Mouse (Mus musculus): ENCODE data around the gene Gm20388.
A peak's percentile ranks its signal among the peaks of the same experiment; 100 is the strongest.

The Gm20388 gene

DNA sequence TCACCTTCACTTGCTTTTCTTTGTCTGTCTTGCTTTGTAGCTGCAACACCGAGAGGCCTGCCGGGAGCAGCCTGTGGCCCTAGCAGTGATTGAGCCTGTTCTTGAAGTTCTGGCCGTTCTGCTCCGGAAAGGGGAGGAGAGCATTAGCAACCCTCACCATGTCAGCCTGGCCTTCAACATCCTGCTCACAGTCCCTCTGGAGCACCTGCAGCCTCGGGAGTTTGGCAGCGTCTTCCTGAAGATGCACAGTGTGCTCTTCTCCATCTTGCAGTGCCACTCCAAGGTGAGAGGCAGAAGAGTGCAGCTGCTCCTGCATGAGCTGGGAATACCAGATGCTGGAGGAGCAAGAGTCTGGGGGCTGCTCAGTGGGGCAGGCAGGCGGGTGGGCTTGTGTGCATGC lies 4127.5 kb downstream of the Gm20388 start:
- DNase-seq (ENCODE audit: low read depth, low spot score) = no peak

DNA sequence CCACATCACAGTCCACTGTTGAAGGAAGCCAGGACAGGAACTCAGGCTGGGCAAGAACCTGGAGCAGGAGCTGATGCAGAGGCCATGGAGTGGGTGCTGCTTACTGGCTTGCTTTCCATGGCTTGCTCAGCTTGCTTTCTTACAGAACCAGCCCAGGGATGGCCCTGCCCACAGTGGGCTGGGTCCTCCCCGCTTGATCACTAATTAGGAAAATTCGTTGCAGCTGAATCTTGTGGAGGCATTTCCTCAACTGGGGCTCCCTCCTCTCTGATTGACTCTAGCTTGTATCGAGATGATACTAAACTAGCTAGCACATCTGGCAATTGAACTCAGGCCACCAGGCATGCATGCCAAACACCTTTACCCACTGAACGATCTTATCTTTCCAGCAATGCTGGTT lies 4128.7 kb downstream of the Gm20388 start:
- no peak for DNase-seq (ENCODE audit: low read depth, low spot score)

DNA sequence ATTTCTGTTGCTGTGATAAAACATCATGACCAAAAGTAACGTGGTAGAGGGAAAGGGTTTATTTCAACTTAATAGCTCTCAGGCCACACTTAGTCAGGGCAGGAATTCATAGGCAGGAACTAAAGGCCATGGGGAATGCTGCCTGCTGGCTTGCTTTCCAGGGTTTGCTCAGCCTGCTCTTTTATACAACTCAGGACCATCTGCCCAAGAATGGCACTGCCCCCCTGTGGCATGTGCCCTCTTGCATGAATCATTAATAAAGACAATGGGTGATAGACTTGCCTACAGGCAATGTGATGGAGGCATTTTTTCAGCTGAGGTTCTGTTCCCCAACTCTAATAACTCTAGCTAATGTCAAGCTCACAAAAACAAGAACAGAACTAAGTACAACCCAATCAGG lies 4131.6 kb downstream of the Gm20388 start:
- DNase-seq (ENCODE audit: low read depth, low spot score) = no peak

DNA sequence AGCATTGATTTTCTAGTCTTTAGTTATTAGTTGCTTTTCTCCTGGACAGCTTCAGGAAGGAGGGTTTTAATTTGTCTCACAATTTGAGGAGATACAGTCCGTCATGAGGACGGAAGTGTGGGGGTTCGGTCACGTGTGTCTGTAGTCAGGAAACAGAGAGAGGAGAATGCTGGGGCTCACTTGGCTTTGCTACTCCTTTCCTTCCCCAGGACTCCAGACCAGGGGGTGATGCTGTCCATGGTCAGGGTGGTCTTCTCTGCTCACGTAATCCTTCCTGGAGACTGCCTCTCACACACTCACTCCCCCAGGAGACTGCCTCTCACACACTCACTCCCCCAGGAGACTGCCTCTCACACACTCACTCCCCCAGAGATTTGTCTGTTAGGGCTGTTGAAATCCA lies 4133.8 kb downstream of the Gm20388 start:
- DNase-seq (ENCODE audit: low read depth, low spot score) = no peak

DNA sequence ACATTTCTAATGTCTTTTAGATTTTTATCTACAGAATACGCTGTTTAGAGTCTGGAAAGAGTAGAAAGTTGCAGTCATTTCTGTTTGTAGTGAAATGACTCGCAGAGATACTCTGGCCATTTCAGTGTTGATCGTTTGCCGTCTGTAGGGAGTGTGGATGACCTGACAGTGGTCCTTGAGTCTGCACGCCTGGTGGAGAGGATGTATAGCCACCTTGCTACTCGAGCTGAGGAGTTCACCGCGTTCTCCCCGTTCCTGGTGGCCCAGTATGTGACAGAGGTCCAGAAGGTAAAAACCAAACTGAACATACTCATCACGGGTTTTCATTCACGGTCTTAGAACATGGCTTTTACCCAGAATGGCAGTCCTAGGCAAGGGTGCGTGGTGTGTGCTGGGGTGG lies 4134.3 kb downstream of the Gm20388 start:
- DNase-seq (ENCODE audit: low read depth, low spot score) = no peak

DNA sequence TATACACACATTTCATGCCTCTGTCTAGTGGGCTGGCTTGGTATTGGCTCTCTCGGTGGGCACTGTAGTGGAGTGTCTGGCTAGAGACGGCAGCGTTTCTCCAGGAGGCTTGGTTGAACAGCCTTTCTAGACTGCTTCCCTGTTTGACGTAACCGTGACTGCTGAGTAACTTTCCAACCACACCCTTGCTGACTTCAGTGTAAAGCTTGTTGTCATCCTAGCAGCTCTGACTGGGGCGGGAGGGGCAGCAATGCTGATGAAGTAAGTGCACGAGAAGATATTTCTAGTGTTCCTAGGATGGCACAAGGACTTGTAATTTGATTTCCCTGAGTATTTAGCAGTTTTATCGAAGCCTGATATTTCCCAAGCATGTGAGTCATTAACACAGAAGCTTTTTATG lies 4135.2 kb downstream of the Gm20388 start:
- DNase-seq (ENCODE audit: low read depth, low spot score) = no peak

DNA sequence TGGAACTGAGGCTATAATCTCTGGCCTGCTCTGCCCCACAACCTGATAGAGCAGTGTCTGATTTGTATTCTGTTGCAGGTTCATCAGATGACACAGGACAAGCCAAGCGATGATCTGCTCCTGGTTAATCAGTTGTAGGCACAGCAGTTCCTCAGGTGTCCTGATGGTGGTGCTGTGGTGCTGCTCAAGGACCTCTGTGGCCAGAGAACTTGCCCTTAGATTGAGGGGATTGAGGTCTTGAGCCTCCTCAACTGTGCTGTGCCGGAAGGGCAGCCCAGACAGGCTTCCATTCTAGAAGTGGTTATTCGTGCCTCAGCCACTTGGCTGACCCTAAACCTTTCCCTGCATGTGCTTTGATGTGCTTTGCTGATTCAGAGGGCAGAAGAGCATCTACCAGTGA lies 4141.5 kb downstream of the Gm20388 start:
- peak; percentile 17 for DNase-seq (ENCODE audit: low read depth, low spot score)

DNA sequence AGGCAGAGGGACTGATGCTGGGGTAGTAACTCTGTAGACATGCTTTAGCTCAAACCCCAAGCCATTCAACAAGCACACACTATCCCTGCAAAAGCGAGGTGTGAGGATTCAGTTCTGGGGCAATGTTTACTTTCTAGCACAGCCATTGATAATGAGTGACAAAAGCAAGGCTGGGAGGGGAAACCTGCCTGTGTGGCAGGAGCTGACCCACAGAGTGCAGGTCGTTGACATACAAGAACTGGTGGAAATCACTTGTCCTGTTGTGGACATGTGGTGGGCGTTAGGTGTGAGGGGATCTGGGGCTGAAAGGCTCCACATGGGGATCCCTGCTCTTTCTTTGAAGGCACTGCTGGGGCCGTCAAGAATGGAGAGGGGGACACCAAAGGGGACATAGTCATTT lies 4141.9 kb downstream of the Gm20388 start:
- DNase-seq (ENCODE audit: low read depth, low spot score) = no peak

DNA sequence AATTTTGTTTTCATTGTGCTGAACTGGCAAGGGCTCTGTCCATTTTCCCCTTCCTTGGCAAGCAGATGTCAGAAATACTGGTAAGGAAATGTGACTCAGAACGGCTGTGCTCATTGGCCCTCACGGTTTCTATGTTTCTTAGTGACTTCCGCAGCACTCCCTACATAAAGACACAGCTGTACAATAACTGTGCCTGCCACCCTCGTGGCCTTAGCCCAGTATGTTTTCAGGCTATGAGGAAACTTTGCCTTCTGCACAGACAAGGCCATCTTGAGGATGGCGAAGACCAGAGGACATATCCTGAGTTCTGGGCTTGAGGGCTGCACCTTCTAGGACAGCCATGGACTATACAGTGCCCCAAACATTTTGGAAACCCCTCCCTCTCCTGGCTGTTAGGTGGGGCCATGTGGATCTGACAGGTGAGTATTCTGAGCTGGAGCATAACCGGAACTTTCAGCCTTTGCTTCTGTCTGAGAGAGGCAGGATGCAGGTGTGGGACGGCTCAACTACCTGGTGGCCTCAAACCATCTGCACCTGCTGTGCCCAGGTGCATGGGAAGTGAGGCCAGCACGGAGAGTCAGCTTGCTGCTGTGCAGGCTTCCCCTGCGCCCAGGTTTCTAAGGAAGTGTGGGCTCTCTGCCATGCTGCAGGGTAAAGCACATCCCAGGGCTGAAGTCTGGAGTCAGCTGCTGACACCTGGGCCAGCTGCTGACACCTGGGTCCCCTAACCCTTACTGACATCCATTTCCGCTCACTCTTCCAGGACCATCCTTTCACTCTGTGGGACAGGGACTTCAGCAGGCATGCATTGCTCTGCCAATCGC lies 4146.4 kb downstream of the Gm20388 start:
- no peak for DNase-seq (ENCODE audit: low read depth, low spot score)

DNA sequence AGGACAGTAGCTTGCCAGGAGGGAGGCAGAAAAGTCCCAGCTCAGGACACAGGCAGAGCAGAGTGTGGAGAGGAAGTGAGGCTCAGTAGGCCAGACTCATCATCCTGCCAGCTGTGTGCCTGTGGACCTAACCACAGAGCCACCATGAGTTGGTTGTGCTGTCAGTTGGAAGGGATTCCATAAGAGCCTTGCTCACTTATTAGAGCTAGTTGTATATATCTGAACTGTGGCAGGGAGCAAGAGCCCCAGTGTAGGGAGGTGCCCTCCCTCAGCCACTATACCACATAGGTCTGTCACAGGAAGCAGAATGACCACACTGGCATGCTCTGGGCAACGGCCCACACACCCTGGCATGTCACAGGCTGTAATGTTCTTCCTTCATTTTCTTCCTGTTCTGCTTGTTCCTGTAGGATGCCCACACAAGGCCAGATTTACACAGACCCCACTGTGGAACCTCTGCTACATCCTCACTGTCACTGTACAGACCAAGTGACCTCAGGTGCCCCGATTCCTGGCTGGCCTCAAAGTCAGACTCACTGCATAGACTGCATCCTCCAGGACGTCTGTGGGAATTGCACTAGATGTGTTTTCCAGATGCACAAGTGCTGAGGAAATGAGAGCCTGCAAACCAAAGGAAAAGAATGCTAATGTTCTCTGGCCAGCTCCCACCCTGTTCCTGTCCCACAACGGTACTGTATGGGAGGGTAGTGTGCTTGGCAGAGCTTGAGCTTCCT lies 4155.9 kb downstream of the Gm20388 start:
- no peak for DNase-seq (ENCODE audit: low read depth, low spot score)

DNA sequence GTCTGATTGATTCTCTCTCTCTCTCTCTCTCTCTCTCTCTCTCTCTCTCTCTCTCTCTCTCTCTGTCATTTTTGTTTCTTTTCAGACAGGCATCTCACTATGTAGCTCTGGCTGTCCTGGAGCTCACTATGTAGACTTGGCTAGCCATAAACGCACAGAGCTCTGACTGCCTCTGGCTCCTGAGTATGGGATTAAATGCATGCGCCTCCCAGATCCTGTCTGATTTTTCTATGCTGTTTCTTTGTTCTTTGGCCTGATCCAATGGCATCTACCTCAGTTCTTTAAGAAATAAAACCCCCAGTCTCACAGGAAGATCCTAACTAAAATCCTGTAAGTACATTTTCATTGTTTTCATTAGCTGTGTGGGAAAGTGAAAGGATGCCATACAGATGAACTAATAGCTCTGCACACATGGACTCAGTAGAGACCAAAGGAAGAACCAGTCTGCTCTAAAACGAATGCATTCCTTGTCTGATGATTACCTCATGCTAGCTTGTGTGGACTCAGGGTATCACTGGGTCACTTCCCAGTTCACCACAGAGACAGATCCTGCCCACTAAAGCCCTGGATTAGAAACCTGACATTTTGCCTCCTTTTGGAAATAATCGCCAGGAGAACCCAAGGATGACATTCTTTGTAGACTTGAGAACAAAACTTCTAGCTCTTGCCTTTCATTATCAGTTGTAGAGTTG lies 4156.6 kb downstream of the Gm20388 start:
- no peak for DNase-seq (ENCODE audit: low read depth, low spot score)

DNA sequence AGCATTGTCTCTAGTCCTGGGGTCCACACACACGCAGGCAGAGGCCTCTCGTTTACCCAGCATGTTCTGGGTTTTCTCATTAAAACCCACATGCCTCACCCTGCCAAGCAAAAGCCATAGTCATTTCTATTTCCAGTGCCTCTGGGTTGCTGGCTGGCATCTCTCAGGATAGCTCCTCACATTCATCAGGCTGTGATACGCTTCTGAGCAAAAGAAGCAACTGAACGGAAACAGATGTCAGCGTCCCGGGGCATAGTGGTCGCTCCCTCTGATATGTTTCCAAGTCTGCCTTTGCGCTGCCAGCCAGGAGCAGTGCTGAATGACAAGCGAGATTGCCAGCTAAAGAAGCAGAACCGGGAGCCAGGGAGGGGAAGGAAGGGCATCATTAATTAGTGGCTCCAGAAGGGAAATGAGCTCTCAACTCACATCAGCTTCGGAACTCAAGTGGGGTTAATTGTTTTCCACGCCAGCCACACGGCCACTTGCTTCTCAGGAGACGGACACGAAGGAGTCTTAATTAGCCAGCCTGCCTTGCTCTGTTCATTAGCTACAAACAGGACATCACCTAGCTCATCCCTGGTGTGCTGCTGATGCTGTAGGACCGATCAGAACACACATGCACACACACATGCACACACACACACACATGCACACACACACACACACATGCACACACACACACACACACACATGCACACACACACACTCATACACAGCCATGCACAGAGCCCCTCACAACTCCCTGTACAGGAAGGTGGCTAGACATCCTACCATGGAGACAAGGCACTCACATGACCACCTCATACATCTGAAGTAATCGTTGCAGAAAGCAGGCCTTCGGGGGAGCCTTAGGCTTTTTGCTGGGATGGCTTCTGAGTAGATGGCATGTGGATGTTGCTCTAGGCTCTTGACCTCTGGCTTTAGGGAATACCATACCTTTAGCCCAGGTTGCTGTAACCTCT lies 4160.0 kb downstream of the Gm20388 start:
- no peak for DNase-seq (ENCODE audit: low read depth, low spot score)

DNA sequence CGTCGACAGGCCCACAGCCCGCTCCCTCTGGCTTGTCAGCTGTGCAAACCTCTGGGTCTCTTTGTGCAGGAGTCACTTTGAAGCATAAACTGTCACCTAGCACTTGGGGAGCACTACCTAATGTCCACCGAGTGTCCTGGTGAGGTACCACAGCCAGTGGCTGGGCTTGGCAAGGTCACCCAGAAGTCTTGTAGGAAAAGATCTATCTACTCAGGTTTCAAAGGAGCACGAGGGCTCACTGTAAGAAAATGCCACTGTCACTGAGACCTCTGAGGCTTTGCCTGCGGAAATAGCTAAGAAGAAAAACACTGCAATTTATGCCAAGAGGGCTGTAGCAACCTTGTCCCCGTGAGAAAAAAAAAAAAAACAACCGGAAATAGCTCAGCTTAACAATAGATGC lies 4165.3 kb downstream of the Gm20388 start:
- no peak for DNase-seq (ENCODE audit: low read depth, low spot score)

DNA sequence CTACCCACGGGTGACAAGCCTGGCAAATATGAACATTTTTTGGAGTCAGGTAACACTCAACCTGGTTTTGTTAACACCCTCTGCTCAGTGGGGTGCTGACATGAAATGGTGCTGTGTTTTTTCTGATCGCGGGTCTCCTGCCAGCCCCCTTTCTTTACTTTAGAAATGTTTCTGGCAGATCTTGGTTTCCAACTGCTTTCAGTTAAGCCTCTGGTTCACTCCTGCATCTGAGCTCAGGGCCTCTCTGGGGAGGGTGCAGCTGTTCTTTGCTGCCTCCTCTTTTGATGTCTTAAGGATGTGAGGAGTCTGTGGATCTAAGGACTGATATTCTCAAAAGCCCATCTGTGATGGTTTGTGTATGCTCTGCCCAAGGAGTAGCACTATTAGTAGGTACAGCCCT lies 4165.8 kb downstream of the Gm20388 start:
- no peak for DNase-seq (ENCODE audit: low read depth, low spot score)

DNA sequence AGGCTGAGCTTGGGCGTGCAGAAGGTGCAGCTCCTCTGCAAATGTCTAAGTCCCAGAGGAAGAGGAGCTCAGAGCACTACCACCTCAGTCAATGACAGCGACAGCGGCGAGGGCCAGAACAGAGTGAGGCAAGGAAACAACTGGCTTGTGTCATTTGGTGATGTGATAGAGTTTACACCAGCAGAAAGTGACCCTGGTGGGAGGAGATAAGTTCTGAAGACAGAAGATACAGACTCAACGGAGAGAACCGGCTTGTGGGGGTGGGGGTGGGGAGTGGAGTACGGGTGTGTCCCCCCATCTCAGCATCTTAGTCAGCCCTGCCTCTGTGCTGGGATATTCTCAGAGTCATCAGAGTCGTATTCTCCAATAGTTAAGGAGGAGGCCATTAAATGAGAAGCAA lies 4166.7 kb downstream of the Gm20388 start:
- no peak for DNase-seq (ENCODE audit: low read depth, low spot score)

DNA sequence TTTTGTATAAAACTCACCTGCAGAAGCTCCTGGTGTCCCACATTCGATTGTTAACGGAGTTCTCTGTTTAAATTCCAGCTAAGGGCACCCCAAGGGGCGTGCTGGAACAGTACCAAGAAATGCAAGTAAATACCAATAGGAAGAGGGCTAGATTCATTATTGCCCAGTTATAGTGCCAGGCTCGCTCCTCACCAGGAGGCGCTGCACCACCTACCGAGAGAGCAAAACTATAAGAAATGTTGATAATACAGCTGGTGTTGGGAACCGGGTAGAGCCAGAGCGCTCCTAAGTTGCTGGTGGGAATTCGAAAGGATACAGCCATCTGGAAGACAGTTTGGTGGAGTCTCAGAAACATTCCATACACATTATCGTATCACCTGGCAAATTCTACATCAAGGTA lies 4167.4 kb downstream of the Gm20388 start:
- no peak for DNase-seq (ENCODE audit: low read depth, low spot score)

DNA sequence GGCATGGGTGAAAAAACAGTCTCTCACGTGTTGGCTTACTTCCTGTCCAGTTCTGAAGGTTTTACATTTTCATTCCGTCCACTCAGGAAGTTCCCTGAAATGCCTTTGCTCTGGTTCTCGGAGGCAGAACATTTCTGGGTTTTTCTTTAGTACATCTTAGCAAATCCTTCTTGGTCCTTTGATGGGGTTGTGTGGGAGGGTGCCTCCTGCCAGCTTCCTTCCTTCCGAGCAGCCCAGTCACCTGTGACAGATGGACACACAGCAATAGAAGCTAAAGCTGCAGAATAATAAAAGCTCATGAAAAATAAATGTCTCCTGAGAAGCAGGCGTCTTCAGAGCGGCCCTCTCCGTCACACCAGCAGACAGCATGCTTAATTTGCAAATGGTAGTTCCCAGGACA lies 4168.3 kb downstream of the Gm20388 start:
- DNase-seq (ENCODE audit: low read depth, low spot score) = no peak

DNA sequence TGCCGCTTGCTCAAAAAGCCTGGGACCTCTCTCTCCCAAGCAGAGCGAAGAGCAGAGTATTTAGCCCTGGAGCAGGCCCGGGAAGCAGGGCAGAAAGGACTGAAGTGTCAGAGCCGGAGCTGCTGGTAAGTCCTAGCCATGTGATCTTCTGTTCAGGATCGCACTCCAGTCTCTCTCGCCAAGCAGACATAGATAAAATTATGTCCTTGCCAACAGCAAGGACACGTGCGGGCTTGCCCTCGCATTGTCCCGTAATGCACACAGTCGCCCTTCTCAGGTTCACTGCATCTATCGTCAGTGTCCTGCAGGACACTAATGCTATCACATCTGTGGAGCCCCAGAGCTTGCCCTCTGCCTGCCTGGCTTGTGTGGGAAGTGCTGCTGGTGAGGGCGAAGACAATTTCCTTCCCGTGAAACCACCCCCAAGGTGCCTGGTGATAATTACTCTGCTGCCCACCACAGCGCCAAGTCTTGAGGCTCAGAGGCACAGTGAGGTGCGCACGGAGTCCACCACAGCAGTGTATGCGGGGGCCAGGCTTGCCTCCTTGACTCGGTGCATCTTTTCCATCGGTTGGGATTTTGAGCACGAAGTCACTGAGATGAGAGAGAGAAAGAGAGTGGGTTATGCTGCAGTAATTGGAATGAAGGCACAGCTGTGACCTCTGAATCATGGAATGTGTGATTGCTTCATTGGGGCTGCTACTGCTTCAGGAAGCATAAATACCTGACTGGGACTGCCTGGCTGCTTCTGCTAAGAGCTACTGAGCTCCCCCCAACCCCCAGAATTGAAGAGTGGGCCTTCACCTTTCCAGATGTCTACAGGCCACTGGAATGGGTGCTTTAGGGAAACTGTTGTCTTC lies 4170.1 kb downstream of the Gm20388 start:
- DNase-seq (ENCODE audit: low read depth, low spot score) = no peak

DNA sequence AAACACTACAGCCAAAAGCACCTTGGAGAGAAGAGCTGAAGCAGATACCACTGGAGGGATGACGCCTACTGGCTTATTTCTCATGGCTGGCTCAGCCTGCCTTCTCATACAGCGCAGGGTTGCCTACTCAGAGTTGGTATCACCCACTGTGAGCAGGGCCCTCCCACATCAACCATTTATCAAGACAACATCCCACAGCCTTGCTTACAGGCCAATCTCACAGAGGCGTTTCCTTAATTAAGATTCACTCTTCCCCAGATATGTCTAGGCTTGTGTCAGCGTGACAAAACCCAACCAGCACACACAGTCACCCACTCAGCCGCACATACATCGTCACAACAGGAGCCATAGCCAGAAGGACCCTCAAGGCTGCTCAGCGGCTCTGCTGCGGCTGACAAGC lies 4172.0 kb downstream of the Gm20388 start:
- no peak for DNase-seq (ENCODE audit: low read depth, low spot score)

DNA sequence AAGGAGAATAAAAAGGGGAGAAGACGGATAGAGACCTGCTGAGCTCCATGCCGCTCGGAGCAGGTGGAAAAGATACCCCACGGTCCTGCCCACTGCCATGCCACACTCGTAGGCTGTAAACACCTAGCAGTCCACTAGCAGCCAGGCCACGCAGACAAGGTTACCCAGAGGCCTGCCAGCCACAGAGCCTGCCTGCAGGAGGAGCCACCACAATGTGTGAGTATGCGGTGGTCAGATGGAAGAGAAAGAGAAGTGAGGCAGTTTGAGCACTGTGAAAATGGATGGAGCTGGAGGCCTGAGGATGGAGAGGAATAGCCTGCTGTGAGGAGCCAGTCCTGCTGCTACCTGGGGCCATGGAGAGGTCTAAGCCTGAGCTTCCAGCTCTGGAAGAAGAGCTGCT lies 4173.0 kb downstream of the Gm20388 start:
- DNase-seq (ENCODE audit: low read depth, low spot score) = no peak

DNA sequence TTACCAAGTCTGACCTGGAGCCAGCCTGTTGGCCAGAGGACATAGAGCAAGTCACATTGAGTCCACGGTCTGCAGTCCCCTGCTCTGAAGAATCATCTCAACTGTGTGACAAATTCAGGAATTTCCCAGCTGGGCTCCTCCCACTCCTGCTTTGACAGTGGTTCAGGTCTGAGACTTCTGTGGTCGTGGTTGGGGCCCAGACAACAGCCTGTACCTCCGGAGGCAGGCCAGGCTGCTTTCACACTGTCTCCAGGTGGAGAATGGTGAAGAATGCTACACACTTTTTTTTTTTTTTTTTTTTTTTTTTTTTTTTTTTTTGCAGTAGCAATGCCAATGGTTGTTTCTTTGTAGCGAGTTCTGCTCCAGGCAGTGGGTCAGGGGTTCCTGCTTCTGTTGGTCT lies 4175.0 kb downstream of the Gm20388 start:
- DNase-seq (ENCODE audit: low read depth, low spot score) = no peak

Measured in c-Kit-negative CD71-positive TER-119-positive erythroid progenitor cells, embryonic 14.5 days (primary cell).